Mouse (Mus musculus): ENCODE measurements around the gene Trpv4. TPM values are rescaled to one million over a fixed set of nuclear protein-coding genes. Genes with fewer than 3 reads are reported as not detected.
A peak's percentile ranks its signal among the peaks of the same experiment; 100 is the strongest.

Trpv4 gene
- polyA plus RNA-seq, 1 experiment from 2014 or later, result 0.81 TPM

DNA sequence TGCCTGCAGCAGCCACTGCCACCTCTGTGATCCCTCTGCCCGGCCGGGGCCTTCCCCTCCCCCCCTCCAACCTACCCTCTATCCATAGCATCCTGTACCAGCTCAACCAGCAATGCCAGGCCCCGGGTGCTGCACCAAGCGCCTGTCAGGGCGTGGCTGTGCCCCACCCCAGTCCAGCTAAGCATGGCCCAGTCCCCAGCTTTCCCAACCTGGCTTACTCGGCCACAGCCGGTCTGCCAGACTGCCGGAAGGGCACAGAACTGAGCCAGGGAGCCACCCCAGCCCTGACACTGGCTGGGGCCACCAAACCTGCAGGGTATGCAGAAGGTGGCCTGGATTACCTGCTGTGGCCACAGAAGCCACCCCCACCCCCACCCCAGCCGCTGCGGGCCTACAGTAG is 47.0 kb downstream of the Trpv4 start:
- WGBS, result 94% methylated on average over 8 of the region's 10 CpGs
- H3K36me3 ChIP-seq, result peaks cover 15% of the 10 kb centered on the region
- H3K27me3 ChIP-seq, result 0 out of 2 replicates have a peak, but pooled peaks cover 6% of the 10 kb centered on the region
- H3K9me3 ChIP-seq, result no peaks in the 10 kb centered on the region
- H3K4me2 ChIP-seq, result no peak overlapping the region
- ATAC-seq (ENCODE audit: low read depth), result no peak
- no peak overlapping the region for H3K4me3 ChIP-seq
- H3K9ac ChIP-seq, result no peak overlapping the region; the same call in 1 of the 2 replicates
- peaks cover 45% of the 10 kb centered on the region for H3K4me1 ChIP-seq (replicated peaks)
- no peak overlapping the region for H3K27ac ChIP-seq (replicated peaks)

DNA sequence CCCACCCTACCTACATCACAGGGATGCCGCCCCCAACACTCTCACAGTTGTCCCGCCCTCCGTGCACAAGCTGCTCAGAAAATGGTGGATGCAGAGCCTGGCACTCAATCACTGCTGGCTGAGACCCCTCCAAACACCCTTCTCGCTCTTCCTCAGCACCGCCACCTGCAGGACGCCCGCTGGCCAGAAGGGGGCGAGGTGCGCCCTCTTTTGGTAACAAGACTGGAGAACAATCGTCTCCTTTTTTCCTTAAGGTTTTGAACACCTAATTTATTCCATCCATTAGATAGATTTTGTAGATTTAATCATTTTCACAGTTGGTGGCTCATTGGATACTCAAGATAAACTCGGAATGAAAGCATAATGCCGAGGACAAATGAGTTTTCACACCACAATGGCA is 49.7 kb downstream of the Trpv4 start:
- ATAC-seq (ENCODE audit: low read depth), result peak; percentile 19; the same call in 1 of the 2 replicates
- H3K4me2 ChIP-seq, result peak overlapping the region; percentile 21
- H3K9me3 ChIP-seq, result no peaks in the 10 kb centered on the region
- peak overlapping the region; percentile 31; the same call in 1 of the 2 replicates for H3K9ac ChIP-seq
- H3K4me1 ChIP-seq (replicated peaks), result peaks cover 72% of the 10 kb centered on the region
- no peak overlapping the region for H3K4me3 ChIP-seq
- 4% methylated on average over 12 of the region's 12 CpGs for WGBS
- peak overlapping the region; percentile 89 for H3K27ac ChIP-seq (replicated peaks)
- H3K27me3 ChIP-seq, result 0 out of 2 replicates have a peak, but pooled peaks cover 6% of the 10 kb centered on the region
- peaks cover 15% of the 10 kb centered on the region for H3K36me3 ChIP-seq

DNA sequence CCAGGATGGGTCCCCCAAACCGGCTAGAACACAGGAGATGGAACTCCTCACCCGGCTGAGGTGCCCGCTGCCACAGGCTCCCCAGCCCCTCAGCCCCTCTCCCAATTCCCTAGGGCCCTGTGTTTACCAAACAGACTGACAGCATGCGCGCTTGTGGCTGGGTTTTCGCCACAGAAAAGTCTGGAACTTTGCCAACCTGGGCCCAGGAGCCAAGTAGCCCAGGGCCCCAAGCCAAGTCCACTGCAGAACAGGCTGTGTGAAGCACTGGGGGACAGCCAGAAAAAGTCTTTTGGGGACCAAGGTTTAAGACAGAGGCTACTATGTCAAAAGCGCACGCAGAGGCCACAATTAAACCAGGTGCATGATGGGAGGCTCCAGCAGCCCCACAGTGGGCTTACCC is 50.6 kb downstream of the Trpv4 start:
- no peak for ATAC-seq (ENCODE audit: low read depth)
- H3K27ac ChIP-seq (replicated peaks), result peak overlapping the region; percentile 89
- no peak overlapping the region for H3K4me3 ChIP-seq
- H3K9me3 ChIP-seq, result no peaks in the 10 kb centered on the region
- H3K4me1 ChIP-seq (replicated peaks), result peaks cover 73% of the 10 kb centered on the region
- WGBS, result 44% methylated on average over 8 of the region's 8 CpGs
- H3K4me2 ChIP-seq, result no peak overlapping the region
- H3K27me3 ChIP-seq, result 0 out of 2 replicates have a peak, but pooled peaks cover 6% of the 10 kb centered on the region
- 0 out of 2 replicates have a peak overlapping the region, but pooled peaks have one; percentile 31 for H3K9ac ChIP-seq
- peaks cover 15% of the 10 kb centered on the region for H3K36me3 ChIP-seq

DNA sequence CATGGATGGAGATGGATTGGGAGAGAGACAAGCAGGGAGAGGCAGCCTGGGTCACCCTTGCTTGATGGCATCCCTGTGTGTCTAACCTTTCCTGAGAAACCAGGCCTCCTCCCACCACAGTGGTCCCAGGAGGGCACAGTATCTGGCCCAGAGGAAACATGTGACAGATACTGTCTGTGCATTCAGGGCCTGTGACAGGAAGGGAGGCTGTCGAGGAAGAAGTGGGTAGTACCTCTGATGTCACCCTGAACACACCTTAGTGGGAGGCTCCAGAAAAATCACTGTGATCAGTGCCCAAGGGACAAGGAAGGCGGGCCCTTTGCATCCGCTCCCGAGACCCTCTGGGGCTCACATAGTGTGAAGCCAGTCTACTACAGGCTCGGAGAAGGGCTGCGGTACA is 52.2 kb downstream of the Trpv4 start:
- no peak for ATAC-seq (ENCODE audit: low read depth)
- Histone ChIP-seq H3K36me3 (peaks cover 2% of the 10 kb centered on the region; the same call in 1 of the 2 replicates), H3K9me3 (no peaks in the 10 kb centered on the region), H3K27me3 (0 out of 2 replicates have a peak, but pooled peaks cover 6% of the 10 kb centered on the region), H3K4me3 (no peak overlapping the region), H3K4me1 (replicated peaks) (peaks cover 75% of the 10 kb centered on the region), H3K27ac (replicated peaks) (peak overlapping the region; percentile 89), H3K4me2 (no peak overlapping the region), H3K9ac (no peak overlapping the region)
- WGBS, result 69% methylated on average over 6 of the region's 6 CpGs

DNA sequence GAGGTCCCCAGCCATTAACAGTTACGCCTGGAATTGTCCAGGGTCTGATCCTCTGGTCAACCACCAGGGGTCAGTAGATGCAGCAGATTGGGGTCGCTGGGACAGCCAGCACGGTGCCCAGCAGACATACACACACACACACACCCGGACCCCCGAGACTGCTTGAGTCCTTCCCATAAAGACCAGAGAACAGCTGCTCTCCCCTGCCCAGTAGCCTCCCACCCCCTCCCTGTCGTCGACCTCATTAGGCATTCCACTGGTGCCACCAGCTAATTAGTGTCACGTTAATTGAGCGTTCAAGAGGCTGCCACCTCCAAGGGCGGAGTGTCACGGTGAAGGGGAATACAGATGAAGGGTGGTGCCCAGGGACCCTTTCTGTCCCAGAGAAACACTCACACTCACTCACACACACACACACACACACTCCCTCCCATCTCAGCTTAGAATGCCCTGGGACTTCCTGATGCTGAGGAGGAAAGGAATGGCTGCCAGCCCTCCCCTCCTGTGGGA is 53.4 kb downstream of the Trpv4 start:
- WGBS, result 6% methylated on average over 11 of the region's 11 CpGs
- peak overlapping the region; percentile 34 for H3K4me2 ChIP-seq
- H3K36me3 ChIP-seq, result no peaks in the 10 kb centered on the region
- no peaks in the 10 kb centered on the region for H3K9me3 ChIP-seq
- peaks cover 70% of the 10 kb centered on the region for H3K4me1 ChIP-seq (replicated peaks)
- H3K9ac ChIP-seq, result 0 out of 2 replicates have a peak overlapping the region, but pooled peaks have one; percentile 42
- no peak overlapping the region for H3K4me3 ChIP-seq
- ATAC-seq (ENCODE audit: low read depth), result peak; percentile 52
- peak overlapping the region; percentile 89 for H3K27ac ChIP-seq (replicated peaks)
- H3K27me3 ChIP-seq, result 0 out of 2 replicates have a peak, but pooled peaks cover 2% of the 10 kb centered on the region

- H3K9ac ChIP-seq, result no peak overlapping the region
- 78% methylated on average over 5 of the region's 5 CpGs for WGBS
- no peaks in the 10 kb centered on the region for H3K9me3 ChIP-seq
- H3K4me1 ChIP-seq (replicated peaks), result peaks cover 62% of the 10 kb centered on the region
- peak overlapping the region; percentile 89; the same call in 1 of the 2 replicates for H3K27ac ChIP-seq (replicated peaks)
- no peaks in the 10 kb centered on the region for H3K27me3 ChIP-seq
- ATAC-seq (ENCODE audit: low read depth), result no peak
- H3K4me2 ChIP-seq, result no peak overlapping the region
- no peaks in the 10 kb centered on the region for H3K36me3 ChIP-seq
- H3K4me3 ChIP-seq, result no peak overlapping the region
Measured at GRCm38 (mm10) chr5:114603975-114604374, 54.2 kb downstream of the Trpv4 start.

DNA sequence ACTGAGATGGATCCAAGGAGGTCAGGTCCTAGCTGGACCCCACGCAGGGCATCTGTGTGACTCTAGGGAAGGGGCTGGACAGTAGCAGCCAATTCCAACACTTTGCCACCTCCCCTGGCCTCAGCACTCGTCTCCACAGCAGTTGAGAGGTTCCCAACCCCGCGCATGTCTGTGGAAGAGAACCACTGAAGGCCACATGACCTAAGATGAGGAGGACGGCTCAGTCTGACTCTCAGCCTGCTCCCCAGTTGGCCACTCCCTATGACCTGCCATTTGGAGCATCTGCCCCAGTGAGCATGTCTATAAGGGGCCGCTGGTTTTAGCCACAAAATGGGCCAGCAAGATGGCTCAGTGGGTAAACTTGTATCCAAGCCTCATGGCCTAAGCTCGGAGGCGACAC is 56.2 kb downstream of the Trpv4 start:
- ATAC-seq (ENCODE audit: low read depth), result no peak
- Histone ChIP-seq H3K4me3 (no peak overlapping the region), H3K4me2 (no peak overlapping the region), H3K9me3 (no peaks in the 10 kb centered on the region), H3K27ac (replicated peaks) (no peak overlapping the region), H3K36me3 (no peaks in the 10 kb centered on the region), H3K27me3 (no peaks in the 10 kb centered on the region), H3K4me1 (replicated peaks) (peaks cover 53% of the 10 kb centered on the region), H3K9ac (no peak overlapping the region)
- WGBS, result 76% methylated on average over 8 of the region's 8 CpGs

GRCm38 (mm10) chr5:114597652-114598051 is 60.6 kb downstream of the Trpv4 start:
- Histone ChIP-seq H3K27ac (replicated peaks) (0 out of 2 replicates have a peak overlapping the region, but pooled peaks have one; percentile 28), H3K4me1 (replicated peaks) (peaks cover 50% of the 10 kb centered on the region), H3K9me3 (no peaks in the 10 kb centered on the region), H3K36me3 (peaks cover 12% of the 10 kb centered on the region), H3K27me3 (no peaks in the 10 kb centered on the region), H3K4me3 (no peak overlapping the region), H3K9ac (no peak overlapping the region), H3K4me2 (no peak overlapping the region)
- no peak for ATAC-seq (ENCODE audit: low read depth)
- WGBS, result 65% methylated on average over 6 of the region's 6 CpGs

DNA sequence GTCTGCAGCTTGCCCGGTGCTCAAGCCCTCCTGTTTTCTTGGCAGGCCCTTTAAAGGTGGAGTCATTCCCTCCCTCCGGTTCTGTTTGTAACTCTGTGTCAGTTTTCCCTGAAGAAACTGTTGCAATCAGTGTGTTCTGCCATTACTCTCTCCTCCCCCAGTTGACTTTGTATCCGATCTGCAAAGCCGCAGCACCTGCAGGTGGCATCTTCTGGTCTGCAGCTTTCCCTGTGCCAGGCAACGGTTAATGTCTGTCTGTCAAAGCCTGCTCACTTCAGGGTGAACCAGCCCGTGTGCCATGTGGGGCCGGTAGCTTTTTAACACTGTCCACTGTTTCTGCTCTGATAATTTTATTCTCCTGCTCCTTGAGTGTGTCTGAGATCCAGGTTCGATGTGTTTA is 61.0 kb downstream of the Trpv4 start:
- Histone ChIP-seq H3K36me3 (peaks cover 12% of the 10 kb centered on the region), H3K9me3 (no peaks in the 10 kb centered on the region), H3K27me3 (no peaks in the 10 kb centered on the region), H3K4me2 (no peak overlapping the region), H3K4me3 (no peak overlapping the region), H3K27ac (replicated peaks) (0 out of 2 replicates have a peak overlapping the region, but pooled peaks have one; percentile 28), H3K4me1 (replicated peaks) (peaks cover 50% of the 10 kb centered on the region), H3K9ac (no peak overlapping the region)
- ATAC-seq (ENCODE audit: low read depth), result no peak
- 53% methylated on average over 8 of the region's 8 CpGs for WGBS

GRCm38 (mm10) chr5:114596604-114597003 is 61.6 kb downstream of the Trpv4 start:
- no peak overlapping the region for H3K4me3 ChIP-seq
- no peak overlapping the region for H3K4me2 ChIP-seq
- 0 out of 2 replicates have a peak overlapping the region, but pooled peaks have one; percentile 31 for H3K9ac ChIP-seq
- peaks cover 57% of the 10 kb centered on the region for H3K4me1 ChIP-seq (replicated peaks)
- no peaks in the 10 kb centered on the region for H3K9me3 ChIP-seq
- H3K27me3 ChIP-seq, result no peaks in the 10 kb centered on the region
- peaks cover 12% of the 10 kb centered on the region for H3K36me3 ChIP-seq
- ATAC-seq (ENCODE audit: low read depth), result no peak
- WGBS, result 24% methylated on average over 10 of the region's 10 CpGs
- H3K27ac ChIP-seq (replicated peaks), result 0 out of 2 replicates have a peak overlapping the region, but pooled peaks have one; percentile 13

GRCm38 (mm10) chr5:114594741-114595241 is 63.4 kb downstream of the Trpv4 start:
- Histone ChIP-seq H3K36me3 (peaks cover 12% of the 10 kb centered on the region), H3K27me3 (no peaks in the 10 kb centered on the region), H3K4me3 (no peak overlapping the region), H3K27ac (replicated peaks) (peak overlapping the region; percentile 59), H3K4me2 (0 out of 2 replicates have a peak overlapping the region, but pooled peaks have one; percentile 14), H3K9me3 (no peaks in the 10 kb centered on the region), H3K4me1 (replicated peaks) (peaks cover 75% of the 10 kb centered on the region), H3K9ac (no peak overlapping the region)
- 88% methylated on average over 15 of the region's 15 CpGs for WGBS
- no peak for ATAC-seq (ENCODE audit: low read depth)

- Histone ChIP-seq H3K9ac (no peak overlapping the region), H3K27ac (replicated peaks) (peak overlapping the region; percentile 59; the same call in 1 of the 2 replicates)
- 83% methylated on average over 5 of the region's 5 CpGs for WGBS
Measured at GRCm38 (mm10) chr5:114593949-114594348, 64.3 kb downstream of the Trpv4 start.

More at GRCm38 (mm10) chr5:114593949-114594348, 64.3 kb downstream of the Trpv4 start:
- no peak for ATAC-seq (ENCODE audit: low read depth)
- Histone ChIP-seq H3K4me2 (no peak overlapping the region), H3K36me3 (peaks cover 12% of the 10 kb centered on the region), H3K9me3 (no peaks in the 10 kb centered on the region), H3K4me1 (replicated peaks) (peaks cover 83% of the 10 kb centered on the region), H3K27me3 (no peaks in the 10 kb centered on the region), H3K4me3 (no peak overlapping the region)
